Mouse (Mus musculus) spleen, postnatal 4 days (tissue): ENCODE results near the gene Copg2.
A peak's percentile ranks its signal among the peaks of the same experiment; 100 is the strongest.
"Not testable (repeated sequence)": the region's sequence is repeated elsewhere in the genome, so short reads cannot be mapped to it uniquely, and the experiment has no call there.

Source experiments
- DNase-seq, 2 experiments: peaks; one replicate each; pipeline ENCODE4 v3.0.0; 2022; ENCODE audit warnings: low spot score in 2 of 2

Gene Copg2

DNA sequence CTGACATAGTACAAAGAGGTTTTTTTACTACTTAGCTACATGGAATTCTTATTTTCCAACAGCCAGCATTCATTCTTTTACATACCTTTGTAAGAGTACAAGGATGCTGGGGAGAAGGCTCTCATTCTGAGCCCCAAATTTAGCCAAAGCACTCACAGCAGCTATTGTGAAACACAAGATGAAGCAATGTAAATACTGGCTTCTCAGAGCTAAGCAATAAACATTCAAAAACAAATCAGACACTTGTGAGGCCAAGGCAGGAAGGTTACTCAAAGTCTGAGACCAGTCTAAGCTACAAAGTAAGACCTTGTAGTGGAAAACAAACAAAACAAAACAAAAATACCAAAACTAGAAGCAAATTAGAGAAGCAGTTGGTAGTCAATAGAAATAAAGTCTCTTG, 83.0 kb downstream of the Copg2 start:
- no peak for DNase-seq

DNA sequence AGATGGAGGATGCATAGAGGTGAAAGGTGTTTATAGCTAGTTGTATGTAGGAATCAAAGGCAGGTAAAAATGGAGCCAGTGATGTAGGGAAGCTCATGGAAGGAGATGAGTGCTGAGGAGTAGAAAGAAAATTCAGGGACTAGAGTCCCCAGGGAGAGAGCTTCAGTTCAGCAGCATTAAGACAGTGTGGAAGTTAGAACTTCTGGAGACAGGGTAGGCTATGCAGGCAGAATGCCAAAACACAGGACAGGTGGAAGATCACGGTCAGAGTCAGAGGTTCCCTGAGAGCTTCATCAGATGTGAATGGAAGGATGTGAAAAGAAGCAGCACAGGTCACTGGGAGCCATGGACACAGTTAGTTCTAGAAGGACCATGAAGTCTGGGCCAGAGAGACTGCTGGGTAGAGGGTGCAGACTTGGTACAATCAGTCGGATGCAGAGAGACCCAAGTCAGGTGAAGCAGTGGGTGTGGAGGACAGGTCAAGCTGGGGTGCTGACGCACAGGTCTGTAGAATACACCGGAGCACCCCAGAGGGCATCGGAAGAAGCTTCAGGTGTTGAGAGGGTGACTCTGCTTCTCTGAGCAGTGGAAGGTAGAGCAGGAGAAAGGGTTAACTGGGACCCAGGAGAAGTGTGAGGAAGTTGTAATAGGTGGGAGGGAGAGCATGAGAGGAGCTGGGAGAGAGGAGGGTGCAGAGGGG, 91.4 kb downstream of the Copg2 start:
- DNase-seq = no peak

DNA sequence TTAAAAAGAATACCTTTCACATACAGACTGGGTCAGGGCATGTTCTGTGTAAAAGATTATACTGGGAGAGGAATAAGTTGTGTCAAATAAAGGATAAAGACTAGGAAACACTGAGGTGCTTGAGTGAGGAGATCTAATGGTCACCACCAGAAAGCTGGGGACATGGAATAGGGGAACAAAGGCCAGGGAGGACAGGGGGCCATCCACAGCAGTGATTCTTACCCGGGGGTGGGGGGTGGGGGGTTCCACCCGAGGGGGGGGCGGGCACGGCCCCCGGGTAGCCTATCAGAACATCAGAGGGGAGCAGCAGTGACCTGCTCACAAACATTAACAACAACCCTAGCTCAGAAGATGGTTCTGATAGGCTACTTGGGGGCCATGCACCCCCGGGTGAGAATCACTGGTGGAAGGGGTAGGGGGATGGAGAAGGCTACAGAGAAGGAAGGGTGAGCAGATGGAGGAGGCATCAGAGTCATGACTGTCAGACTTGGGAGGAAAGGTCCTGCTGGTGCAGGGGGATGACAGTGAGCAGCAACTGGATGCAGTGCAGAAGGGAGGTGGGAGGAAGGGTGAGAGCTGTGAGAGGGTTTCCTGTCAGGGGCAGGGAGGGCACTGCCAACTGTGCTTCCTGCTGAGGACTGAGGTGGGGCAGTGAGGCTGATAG, 92.1 kb downstream of the Copg2 start:
- DNase-seq = peak; percentile 41 to 84

DNA sequence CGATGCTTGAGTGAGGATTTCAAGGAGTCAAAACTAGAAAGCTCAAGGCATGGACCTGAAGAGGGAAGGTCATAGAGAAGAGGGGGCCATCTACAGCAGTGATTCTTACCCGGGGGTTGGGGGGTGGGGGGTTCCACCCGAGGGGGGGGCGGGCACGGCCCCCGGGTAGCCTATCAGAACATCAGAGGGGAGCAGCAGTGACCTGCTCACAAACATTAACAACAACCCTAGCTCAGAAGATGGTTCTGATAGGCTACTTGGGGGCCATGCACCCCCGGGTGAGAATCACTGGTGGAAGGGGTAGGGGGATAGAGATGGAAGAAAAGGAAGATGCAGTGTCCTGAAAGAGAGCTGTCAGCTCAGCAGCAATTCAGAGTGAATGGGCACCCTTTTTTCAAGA, 93.7 kb downstream of the Copg2 start:
- DNase-seq = not testable (repeated sequence)

DNA sequence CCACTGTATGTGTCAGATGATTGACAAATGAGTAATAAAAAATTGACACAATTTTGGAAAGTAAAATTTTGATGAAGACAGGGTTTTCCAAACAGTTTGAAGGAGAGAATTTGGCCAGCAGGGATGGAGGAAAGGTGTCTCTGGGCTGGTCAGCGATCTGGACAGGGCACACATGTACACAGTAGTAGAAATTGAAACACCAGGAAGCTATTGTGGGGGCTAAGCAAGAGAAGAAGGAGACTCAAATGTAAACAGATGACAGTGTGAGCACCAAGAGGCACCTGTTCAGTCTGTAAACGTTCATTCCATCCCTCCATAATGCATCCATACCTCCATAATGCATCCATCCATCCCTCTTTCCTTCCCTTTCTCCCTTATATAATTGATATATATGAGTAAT, 145.4 kb downstream of the Copg2 start:
- no peak for DNase-seq

DNA sequence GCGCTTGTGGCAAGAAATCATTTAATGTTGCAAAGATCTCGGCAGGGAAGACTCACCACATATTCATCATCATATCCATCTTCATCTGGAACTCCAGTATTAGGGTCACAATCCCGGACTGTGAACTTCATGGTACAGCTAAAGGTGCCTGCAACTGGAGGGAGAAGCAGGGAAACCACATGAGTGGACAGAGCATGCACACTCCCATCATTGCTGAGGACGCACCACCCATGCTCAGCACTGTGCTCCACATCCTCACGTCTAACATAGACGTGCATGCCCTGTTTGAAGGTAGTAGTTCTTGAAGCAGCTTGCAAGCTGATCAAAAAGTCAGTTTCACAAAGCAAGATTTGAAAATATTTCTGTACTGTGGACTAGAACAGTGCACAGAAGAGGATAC, 146.1 kb downstream of the Copg2 start:
- no peak for DNase-seq

DNA sequence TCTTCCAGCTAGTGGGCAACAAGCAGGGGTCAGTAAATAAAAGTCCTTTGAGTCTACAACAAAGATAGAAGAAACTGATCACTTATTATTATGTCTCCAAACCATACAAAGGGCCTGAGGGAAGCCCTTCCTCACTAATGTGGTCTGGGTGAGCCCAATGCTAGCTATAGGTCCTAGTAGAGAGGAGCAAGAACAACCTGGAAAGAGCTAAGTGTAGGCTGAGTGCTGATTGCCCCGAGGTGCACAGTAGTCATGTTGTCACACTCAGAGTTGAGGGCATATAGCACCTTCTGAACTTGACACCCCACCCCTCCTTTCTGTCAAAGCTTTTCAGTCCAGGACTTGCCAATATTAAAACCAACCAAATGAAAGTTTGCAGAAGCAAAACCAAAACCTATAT, 146.7 kb downstream of the Copg2 start:
- no peak for DNase-seq

DNA sequence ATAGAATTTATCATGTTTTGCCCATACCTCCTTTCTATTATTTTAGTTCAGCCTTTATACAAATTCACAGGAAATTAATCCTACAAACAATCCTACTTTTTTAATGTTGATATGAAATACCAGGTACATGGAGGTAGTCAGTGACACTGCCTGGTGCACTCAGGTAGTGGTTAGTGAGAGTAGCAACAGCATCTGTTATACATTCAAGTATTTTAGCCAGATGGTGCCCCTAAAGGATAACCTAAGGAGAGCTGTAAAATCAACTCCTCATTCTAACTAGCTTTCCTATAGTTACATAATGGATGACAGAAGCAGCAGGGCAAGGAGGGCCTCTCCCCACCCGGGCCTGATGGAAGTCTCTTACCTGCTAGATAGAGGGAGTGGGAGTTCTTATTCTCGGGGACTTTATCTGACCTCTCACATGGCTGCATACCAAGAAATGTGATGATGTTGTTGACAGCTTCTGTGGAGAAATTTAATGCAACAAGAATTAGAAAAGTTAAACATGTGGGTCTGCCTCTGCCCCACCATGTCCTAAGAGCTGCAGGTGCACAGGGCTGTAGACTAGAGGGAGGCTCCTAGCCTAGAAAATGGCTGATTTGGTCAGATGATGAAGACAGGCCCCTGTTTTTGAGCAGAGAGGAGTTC, 147.4 kb downstream of the Copg2 start:
- DNase-seq = no peak

DNA sequence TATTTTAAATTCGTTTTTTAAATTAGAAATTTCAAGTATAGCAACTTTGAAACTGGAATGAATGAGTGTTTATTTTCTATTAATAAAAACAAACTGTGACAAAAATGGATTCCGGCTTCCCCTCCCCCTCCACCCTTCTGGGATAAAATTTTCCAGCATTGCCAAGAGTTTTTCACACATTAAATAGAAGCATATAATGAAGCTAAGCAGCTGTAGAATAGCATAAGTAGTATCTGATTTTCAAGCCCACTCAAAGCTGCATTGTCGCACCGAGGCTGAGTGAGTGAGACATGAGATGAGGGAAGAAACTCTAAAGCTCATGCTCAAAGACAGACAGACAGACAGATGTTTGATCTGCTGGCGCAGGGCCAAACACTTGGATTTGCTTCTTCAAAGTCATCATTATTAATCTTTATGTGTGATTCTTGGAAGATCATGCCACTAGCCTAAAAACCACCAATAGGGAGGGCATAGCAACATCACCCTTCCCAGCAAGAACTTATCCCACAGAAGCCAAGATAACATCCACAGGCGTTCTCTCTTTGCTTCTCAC, 148.2 kb downstream of the Copg2 start:
- no peak for DNase-seq

DNA sequence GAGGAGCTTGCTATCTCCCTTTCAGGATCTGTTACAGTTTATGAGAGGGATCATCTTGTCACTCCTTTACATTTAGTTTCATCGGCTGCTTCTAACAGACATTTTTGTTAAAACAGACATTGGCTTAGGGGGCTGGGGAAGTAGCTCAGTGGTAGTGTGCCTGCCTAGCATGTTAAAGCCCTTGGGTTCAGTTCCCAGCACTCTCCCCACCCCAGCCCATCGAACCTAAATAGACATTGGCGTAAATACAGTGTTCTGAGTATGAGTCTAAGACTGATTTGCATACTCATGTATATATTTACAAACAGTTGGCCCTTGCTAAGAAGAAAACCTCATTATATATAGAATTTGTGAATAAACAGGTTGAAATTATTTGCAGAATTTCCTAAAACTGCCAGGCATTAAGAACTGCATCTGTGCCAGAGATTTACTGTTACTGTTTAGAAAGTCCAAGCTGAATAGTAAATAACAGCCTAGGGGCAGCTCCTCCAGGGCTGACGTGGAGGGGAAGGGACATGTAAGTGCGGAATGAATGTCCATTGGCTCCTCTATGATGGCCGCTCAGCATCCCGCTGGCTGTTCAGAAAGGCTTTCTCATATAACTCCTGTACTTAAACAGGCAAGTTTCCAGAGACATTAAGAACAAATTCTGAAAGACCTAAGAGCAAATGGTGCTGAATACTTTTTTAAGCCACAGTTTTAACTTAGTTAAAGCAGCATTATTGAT, 148.8 kb downstream of the Copg2 start:
- DNase-seq = no peak

DNA sequence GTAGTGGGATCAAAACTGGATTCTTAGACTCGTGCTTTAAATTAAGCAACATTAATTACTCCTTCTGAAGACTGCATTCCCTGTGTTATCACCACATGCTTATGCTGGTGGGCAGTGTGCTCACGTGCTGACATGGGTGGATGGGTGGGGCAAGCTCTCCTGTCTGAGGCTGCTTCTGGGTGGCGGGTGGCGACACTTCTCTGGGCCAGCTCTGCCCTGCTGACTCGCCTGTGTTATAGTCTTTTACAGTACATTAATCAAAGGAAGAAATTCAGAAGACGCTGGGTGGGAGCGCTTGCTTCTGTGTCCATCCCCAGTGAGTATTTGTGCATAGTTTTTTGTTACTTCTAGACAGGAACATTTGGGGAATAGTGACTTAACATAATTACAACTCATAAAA, 151.0 kb downstream of the Copg2 start:
- DNase-seq = no peak

DNA sequence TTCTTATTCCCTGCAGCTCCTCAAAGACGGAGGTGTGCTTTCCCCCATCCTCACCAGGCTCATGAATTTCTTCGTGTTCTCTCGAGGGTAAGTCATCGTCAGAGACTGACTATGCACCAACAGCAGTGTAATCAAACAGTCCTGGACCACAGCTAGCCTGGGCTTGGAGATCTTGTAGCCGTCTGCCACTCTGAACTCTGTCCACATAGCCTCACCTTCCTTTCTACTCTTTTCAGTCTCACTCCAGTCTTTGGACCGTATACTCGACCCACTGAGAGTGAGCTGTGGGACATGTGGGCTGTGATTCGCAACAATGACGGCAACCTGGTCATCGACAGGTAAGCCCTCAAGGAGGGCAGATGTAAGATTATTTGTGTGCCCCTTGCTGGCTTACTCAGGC, 151.7 kb downstream of the Copg2 start:
- no peak for DNase-seq

DNA sequence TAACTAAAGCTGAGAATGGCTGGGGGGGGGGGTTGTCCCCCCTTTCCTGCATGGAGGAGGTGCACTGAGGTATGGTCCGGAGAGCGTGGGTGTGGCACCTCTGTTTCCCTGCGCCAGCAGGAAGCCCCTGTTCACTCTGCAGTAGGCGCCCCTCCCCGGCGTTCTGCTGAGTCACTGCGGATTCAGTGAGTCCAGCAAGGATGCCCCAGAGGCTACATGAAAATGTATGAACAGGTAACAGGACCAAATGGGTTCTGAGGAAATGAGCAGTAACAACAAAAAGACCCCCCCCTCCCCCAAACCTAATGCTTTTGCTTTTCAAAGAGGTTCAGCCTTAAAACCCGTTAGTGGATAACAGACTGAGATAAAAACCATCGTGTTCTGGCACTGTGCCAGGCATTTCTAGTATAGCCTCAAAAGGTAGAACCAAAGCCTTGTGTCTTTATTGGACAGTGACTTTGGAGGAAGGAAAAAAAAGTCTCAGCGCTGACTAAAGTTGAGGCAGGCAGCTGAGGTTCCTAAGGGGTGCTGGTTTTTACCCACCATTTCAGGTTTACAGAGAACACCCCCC, 157.3 kb downstream of the Copg2 start:
- no peak for DNase-seq

DNA sequence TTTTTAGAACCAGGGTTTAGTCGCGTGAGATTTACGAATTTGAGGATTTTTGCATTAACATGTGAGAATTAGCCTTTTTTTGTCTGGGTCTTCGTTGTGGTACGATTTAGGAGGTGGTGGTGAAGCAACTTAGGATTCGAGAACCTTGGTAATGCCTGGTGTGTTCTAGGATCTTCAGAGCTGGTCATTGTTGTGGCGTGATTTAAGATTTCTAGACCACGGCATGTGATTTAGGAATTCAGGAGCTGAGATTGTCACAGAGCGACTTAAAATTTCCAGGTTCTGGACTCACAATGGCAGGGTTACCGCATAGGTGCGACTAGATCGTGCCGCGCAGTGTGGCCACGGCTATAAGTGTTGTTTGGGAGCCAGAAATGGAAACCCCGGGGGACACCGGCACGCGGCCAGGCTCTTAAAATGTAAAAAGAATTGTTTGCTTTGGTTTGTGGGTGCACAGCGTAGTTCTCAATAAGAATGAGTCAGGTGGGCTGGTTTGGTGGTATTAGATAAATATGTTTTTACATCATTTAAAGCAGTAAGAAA, 158.1 kb downstream of the Copg2 start:
- DNase-seq = no peak

DNA sequence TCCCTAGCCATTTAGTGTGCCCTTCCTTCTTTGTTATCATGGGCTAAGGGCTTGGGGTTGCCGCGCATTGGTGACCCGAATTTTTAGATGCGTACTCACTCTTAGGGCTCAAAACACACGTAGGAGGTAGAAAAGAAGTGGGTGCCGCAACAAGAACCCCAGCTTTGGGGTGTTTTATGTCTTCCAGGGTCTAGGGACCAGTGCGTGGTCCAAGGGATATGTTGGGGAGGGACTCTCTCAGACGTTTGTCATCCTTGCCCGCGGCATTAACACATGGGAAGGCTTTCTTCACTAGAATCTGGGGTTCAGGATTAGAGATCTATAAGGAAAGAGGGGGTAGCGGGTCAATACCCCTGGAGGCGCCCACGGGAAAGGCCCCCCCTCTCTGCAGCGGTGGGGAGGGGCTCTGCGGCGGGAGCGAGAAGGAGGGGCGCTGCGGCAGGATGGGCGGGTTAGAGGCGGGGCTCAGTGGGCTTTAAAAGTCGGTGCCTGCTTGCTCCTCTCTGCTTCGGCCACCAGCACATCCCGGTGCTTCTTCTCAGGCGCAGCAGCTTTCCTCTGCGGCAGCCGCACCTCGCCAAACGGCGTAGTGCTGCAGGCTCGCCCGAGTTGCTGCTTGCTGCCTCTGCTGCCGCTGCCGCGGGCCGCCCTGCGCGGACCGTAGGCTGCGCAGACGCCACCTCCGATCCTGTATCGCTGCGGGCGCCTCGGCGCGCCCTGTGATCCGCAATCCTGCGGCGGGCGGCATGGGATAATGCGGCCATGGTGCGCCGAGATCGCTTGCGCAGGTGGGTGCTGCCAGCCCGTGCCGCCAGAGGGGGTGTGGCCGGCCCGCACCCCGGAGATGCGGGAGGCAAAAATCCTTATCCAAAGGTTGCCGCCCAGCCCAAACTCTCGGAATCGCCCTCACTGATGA, 158.8 kb downstream of the Copg2 start:
- peak in 1 of 2 experiments; percentile 28 for DNase-seq

DNA sequence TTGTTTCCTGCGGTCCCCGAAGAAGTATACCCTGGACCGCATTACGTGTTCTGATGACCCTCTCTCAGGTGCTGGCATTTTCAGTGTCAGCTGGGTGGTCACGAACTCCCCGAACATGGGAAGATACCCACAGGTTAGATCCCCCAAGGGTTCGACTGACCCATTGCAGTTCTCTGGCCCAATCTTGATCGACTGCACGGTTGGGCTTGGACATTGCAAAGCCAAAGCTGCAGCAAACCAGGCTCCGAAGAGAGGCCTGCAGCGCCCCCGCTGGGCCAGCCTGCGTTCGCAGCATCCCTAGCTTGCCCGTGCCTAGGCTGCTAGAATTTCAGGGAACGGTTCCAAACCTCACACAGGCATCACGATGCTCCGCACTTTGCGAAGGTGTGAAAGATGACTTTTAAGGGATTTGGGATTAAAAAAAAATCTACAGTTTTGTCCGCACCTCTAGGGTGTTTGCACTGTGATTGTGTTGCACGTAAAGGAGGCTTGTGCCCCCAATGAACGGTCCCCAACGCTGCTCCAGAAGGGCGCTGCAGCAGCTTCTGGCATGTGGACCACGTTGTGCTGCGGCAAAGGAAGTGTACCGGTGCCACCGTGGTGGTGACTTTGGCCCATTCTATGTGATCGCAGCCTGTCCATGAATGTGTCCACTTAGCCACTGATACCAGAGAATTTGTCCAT, 159.6 kb downstream of the Copg2 start:
- peak in 1 of 2 experiments; percentile 36 for DNase-seq

DNA sequence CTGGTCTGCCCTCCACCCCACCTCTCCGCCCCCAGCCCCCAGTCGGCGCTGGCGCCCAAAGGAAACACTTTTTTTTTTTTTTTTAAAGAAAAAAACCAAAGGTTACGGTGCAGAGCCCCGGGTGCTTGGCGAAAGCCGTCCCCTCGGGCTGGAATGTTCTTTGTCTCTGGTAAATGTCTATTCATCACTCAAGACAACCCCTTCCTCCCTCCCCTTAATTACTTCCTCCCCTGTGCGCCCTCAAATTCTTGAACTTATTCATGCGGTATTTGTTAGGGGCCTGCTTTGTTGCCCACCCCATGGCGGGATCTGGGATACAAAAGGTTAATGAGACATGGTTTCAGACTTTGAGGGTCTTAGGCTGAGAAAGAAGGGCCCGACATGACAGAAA, 160.2 kb downstream of the Copg2 start:
- DNase-seq = no peak

DNA sequence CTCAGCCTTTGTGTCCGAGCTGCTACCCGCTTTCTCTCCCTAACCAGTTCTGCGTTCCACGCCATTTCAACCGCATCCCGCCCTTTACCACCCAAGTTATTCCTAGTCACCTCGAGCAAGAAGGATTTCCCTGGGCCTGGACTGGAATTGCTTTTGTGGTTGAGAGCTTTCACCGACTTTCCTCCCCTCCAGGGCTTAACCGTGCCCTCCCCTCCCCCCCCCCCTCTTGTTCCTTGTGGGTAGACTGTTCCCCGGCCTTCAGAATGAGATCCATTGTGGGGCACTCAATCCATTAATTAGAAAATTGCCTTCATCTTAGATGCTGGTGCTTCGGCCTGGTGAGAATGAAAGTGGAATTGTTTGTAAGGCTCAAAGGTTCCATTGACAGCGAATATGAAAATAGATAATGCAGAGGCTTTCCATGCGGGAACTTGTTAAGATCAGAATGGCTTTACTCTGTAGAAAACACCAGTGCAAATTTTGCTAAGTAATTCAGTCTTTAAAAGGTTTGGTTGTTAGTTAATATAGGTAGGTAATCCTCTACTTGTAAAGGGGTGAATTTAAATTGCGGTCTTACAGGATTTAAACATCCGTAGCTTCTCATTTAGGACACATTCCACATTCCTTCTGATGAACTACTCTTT, 160.7 kb downstream of the Copg2 start:
- DNase-seq = no peak

DNA sequence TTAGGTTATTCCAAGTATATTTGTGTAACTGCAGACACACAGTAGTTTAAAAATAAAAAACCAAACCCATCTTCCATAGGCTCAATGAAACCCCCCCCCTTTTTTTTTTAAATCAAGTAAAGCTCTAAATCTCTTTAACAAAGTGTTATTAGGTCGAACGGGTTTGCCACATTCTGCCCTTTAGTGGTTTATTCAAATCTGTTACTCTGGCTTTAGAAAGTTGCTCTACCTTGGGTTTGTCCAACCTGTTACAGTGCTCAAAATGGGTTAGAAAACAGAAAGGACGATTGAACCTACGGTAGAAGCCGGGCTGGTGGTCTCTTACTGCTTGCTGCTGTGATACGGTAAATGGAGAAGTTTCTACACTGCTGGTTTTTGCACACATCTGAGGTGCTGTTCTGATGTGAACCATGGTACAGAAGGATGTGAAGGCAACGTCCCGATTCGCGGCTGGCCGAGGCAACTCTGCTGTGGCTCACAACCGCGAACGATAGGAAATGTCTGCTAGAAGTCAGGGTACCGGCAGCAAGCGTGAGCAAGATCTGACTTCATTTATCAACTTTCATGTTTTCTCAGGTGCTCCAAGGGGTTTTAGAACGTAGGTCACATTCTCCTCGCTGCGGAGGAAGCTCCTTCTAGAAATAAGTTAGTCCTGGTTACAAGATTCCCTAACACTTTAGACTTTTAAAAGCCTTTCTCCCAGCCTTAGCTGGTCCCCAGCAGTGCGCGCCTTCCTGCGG, 161.4 kb downstream of the Copg2 start:
- DNase-seq = no peak
